Mouse (Mus musculus) NIH3T3 (cell line): Measurements from ENCODE around the gene Hspbp1.

Experiments
- DNase-seq: peaks from one replicate; pipeline ENCODE4 v3.0.0-alpha.2; 2012; ENCODE audit warnings: low read depth

Gene Hspbp1

GRCm38 (mm10) chr7:4630198-4630597, 54.7 kb downstream of the Hspbp1 start:
- no peak for DNase-seq

- DNase-seq: no peak
Observed at GRCm38 (mm10) chr7:4629586-4629985, 55.3 kb downstream of the Hspbp1 start.

GRCm38 (mm10) chr7:4625928-4626327, 58.9 kb downstream of the Hspbp1 start:
- DNase-seq: no peak

GRCm38 (mm10) chr7:4624343-4624742, 60.5 kb downstream of the Hspbp1 start:
- DNase-seq: peak; percentile 11

GRCm38 (mm10) chr7:4623544-4624189, 61.2 kb downstream of the Hspbp1 start:
- peak; percentile 70 for DNase-seq

- DNase-seq: peak; percentile 86
Observed at GRCm38 (mm10) chr7:4619979-4620378, 64.9 kb downstream of the Hspbp1 start.

- DNase-seq: no peak
Observed at GRCm38 (mm10) chr7:4613740-4614403, 71.0 kb downstream of the Hspbp1 start.

- no peak for DNase-seq
Observed at GRCm38 (mm10) chr7:4612956-4613355, 71.9 kb downstream of the Hspbp1 start.

- DNase-seq: no peak
Observed at GRCm38 (mm10) chr7:4612386-4612785, 72.5 kb downstream of the Hspbp1 start.

- no peak for DNase-seq
Observed at GRCm38 (mm10) chr7:4611921-4612341, 72.9 kb downstream of the Hspbp1 start.

- DNase-seq: no peak
Observed at GRCm38 (mm10) chr7:4611511-4611910, 73.4 kb downstream of the Hspbp1 start.
